Mouse (Mus musculus) lung, postnatal 25 days (tissue): Measurements from ENCODE around the gene Tigd4.
A peak's percentile ranks its signal among the peaks of the same experiment; 100 is the strongest.
"Not testable (repeated sequence)": the region's sequence is repeated elsewhere in the genome, so short reads cannot be mapped to it uniquely, and the experiment has no call there.

Source experiments
- DNase-seq: peaks from one replicate; pipeline ENCODE4 v3.0.0; 2022; ENCODE audit warnings: low spot score

The Tigd4 gene

GRCm38 (mm10) chr3:84593274-84593673 is at the start of gene Tigd4:
TSS of gene Tigd4 (plus strand) at chr3:84593574.
- DNase-seq, result no peak

GRCm38 (mm10) chr3:84547177-84547576 is 46.2 kb upstream of the Tigd4 start:
- DNase-seq, result no peak

GRCm38 (mm10) chr3:84555780-84556179 is 37.6 kb upstream of the Tigd4 start:
- no peak for DNase-seq

GRCm38 (mm10) chr3:84558301-84558700 is 35.1 kb upstream of the Tigd4 start:
- no peak for DNase-seq

GRCm38 (mm10) chr3:84562911-84563310 is 30.5 kb upstream of the Tigd4 start:
- not testable (repeated sequence) for DNase-seq

- no peak for DNase-seq
These were observed 30.0 kb upstream of the Tigd4 start for GRCm38 (mm10) chr3:84563415-84563814.

GRCm38 (mm10) chr3:84568540-84568939 is 24.8 kb upstream of the Tigd4 start:
- DNase-seq, result no peak

- no peak for DNase-seq
These were observed 23.8 kb upstream of the Tigd4 start for GRCm38 (mm10) chr3:84569587-84569986.

GRCm38 (mm10) chr3:84570501-84570900 is 22.9 kb upstream of the Tigd4 start:
- no peak for DNase-seq

- no peak for DNase-seq
These were observed 12.7 kb upstream of the Tigd4 start for GRCm38 (mm10) chr3:84580716-84581115.

GRCm38 (mm10) chr3:84581696-84582022 is 11.7 kb upstream of the Tigd4 start:
- no peak for DNase-seq

GRCm38 (mm10) chr3:84582023-84582912 is 11.1 kb upstream of the Tigd4 start, which contains the start of gene Arfip1:
TSS of gene Arfip1 (minus strand) at chr3:84582625.
- peak; percentile 96 for DNase-seq

GRCm38 (mm10) chr3:84582913-84583276 is 10.5 kb upstream of the Tigd4 start:
- no peak for DNase-seq

GRCm38 (mm10) chr3:84586736-84587135 is 6.6 kb upstream of the Tigd4 start:
- DNase-seq, result no peak

- DNase-seq, result no peak
These were observed 1.7 kb downstream of the Tigd4 start for GRCm38 (mm10) chr3:84594894-84595676.

GRCm38 (mm10) chr3:84595677-84596234 is 2.4 kb downstream of the Tigd4 start:
- no peak for DNase-seq

- DNase-seq, result peak; percentile 80
These were observed 4.8 kb downstream of the Tigd4 start for GRCm38 (mm10) chr3:84597996-84598734.

GRCm38 (mm10) chr3:84598756-84599155 is 5.4 kb downstream of the Tigd4 start:
- no peak for DNase-seq

GRCm38 (mm10) chr3:84601870-84602495 is 8.6 kb downstream of the Tigd4 start:
- no peak for DNase-seq

GRCm38 (mm10) chr3:84602759-84603158 is 9.4 kb downstream of the Tigd4 start:
- no peak for DNase-seq

- DNase-seq, result no peak
These were observed 9.8 kb downstream of the Tigd4 start for GRCm38 (mm10) chr3:84603212-84603611.
